Mouse (Mus musculus) midbrain, embryonic 15.5 days (tissue): Measurements from ENCODE around the gene Chst3. TPM values are rescaled to one million over a fixed set of nuclear protein-coding genes. Genes with fewer than 3 reads are reported as not detected.

Source experiments
- ATAC-seq: fragments of 200-750 bp; cut with Nextera tagmentation; replicated peaks from 2 replicates; pipeline ENCODE4 v1.8.0; 2017; ENCODE audit warnings: moderate TSS enrichment
- H3K27ac ChIP-seq: fragments of 300-500 bp; sonication (generic); 2 replicates; pipeline ENCODE4 v1.5.1; 2015; ENCODE audit warnings: mild to moderate bottlenecking, inconsistent platforms
- H3K27me3 ChIP-seq: fragments of 300-500 bp; sonication (generic); replicated peaks from 2 replicates; pipeline ENCODE4 v1.6.1; 2015; ENCODE audit warnings: inconsistent platforms
- H3K36me3 ChIP-seq: fragments of 300-500 bp; sonication (generic); replicated peaks from 2 replicates; pipeline ENCODE4 v1.6.1; 2015; ENCODE audit warnings: inconsistent platforms
- H3K4me1 ChIP-seq: fragments of 300-500 bp; sonication (generic); 2 replicates; pipeline ENCODE4 v1.6.1; 2015; ENCODE audit warnings: inconsistent platforms
- H3K4me2 ChIP-seq: fragments of 300-500 bp; sonication (generic); 2 replicates; pipeline ENCODE4 v1.6.1; 2015; ENCODE audit warnings: inconsistent platforms, mild to moderate bottlenecking, moderate library complexity
- H3K4me3 ChIP-seq: fragments of 300-500 bp; sonication (generic); 2 replicates; pipeline ENCODE4 v1.5.1; 2015; ENCODE audit warnings: mild to moderate bottlenecking, inconsistent platforms
- H3K9ac ChIP-seq: fragments of 300-500 bp; sonication (generic); 2 replicates; pipeline ENCODE4 v1.6.1; 2015; ENCODE audit warnings: mild to moderate bottlenecking, inconsistent platforms
- H3K9me3 ChIP-seq: fragments of 300-500 bp; sonication (generic); 2 replicates; pipeline ENCODE4 v1.6.1; 2016; ENCODE audit warnings: inconsistent platforms
- WGBS: fragments of 180-500 bp; shearing (Covaris S2); methylation state at CpG from one replicate; pipeline ENCODE4 v1.1.7; 2015; ENCODE audit warnings: mixed read lengths; 5-methylcytosine and 5-hydroxymethylcytosine counted together
- microRNA-seq: library from miRNA; unstranded; fragments of <30 nt; microRNA quantifications from one replicate; pipeline ENCODE4, GENCODE M21; 2016
- polyA plus RNA-seq: library from polyadenylated mRNA; unstranded; fragments of >200 nt; fragmentation: Nextera tagmentation; extraction: Ambion mirVana; gene quantifications from 2 replicates; pipeline ENCODE4 v1.2.1, GENCODE M21; 2015

The Chst3 gene
- polyA plus RNA-seq, 1 experiment from 2014 or later = 1.1 TPM

DNA sequence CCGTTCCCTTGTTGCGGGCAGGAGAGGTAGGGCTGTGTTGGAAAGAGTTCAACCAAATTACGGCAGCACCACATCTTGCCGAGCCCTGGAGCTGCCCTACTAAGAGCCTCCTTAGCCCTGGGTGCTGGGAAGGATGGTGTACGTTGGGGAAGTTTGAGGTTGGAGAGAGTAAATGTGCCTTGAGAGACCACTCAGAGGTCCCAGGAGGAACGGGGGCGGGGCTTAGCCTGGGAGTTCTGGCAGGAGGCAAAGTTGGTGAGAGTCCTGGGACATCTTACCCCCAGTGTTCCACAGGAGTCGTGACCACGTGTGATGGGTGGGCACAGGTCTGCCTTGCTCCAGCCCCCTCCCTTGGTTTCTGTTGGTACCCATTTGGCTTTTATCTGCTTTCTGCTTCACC lies 84.9 kb downstream of the Chst3 start:
- Histone ChIP-seq H3K4me1 (no peaks in the 10 kb centered on the region), H3K27ac (no peak overlapping the region), H3K27me3 (no peaks in the 10 kb centered on the region), H3K4me2 (no peak overlapping the region), H3K9ac (no peak overlapping the region), H3K4me3 (no peak overlapping the region), H3K9me3 (no peaks in the 10 kb centered on the region), H3K36me3 (peaks cover 21% of the 10 kb centered on the region)
- 58% methylated on average over 9 of the region's 9 CpGs for WGBS
- ATAC-seq = no peak

DNA sequence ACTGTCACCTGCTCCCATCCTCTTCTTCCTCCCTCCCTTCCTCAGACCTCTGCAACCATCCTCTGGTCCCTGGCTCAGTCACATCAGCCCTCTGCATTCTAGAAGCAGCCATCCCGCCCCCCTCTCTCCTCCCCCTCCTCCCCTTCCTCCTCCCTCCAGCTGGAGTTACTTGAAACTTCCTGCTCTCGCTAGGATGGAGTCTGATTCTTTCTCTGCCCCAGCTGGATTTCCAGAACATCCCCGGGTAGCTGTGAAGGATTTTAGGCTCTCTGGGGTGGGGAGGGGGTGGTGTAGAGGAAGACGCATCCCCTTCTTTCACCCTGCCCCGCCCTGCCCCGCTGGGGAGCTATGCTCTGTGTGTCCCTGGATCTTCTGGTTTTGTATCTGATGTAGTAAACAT lies 85.6 kb downstream of the Chst3 start:
- Histone ChIP-seq H3K4me1 (no peaks in the 10 kb centered on the region), H3K4me3 (no peak overlapping the region), H3K4me2 (no peak overlapping the region), H3K27ac (no peak overlapping the region), H3K36me3 (peaks cover 23% of the 10 kb centered on the region), H3K9me3 (no peaks in the 10 kb centered on the region), H3K9ac (no peak overlapping the region), H3K27me3 (no peaks in the 10 kb centered on the region)
- no peak for ATAC-seq
- WGBS = 32% methylated on average over 6 of the region's 6 CpGs

Small RNA genes within 50 kb of the gene (microRNA-seq; reads per million reads assigned to microRNA genes)
- not detected for gene Gm22117

Other genes starting within 250 kb of the Chst3 start
- gene Ascc1, start 216.5 kb downstream of the Chst3 start, polyA plus RNA-seq = 47.4 and 48.7 TPM in 2 replicates
- gene Anapc16, start 216.1 kb downstream of the Chst3 start, polyA plus RNA-seq = 106 and 109 TPM in 2 replicates
- gene Spock2, start 113.0 kb downstream of the Chst3 start, polyA plus RNA-seq = 106 and 113 TPM in 2 replicates
- 169 and 192 TPM in 2 replicates for gene Psap, start 58.4 kb upstream of the Chst3 start, polyA plus RNA-seq
- gene Vsir, start 127.6 kb upstream of the Chst3 start, polyA plus RNA-seq = 2.5 and 3.0 TPM in 2 replicates
- 8.9 and 11.0 TPM in 2 replicates for gene Gm17455, start 180.5 kb upstream of the Chst3 start, polyA plus RNA-seq